Mouse (Mus musculus) liver, embryonic 18 days (tissue): ENCODE data around the gene Rbm7. TPM values are rescaled to one million over a fixed set of nuclear protein-coding genes. Genes with fewer than 3 reads are reported as not detected.

Experiments used
- polyA plus RNA-seq: library from polyadenylated mRNA; depleted of rRNA; stranded (reverse); fragments of >200 nt; gene quantifications from 2 replicates; pipeline ENCODE4 v1.2.3, GENCODE M21; 2012; rRNA removed

The Rbm7 gene
- polyA plus RNA-seq = 22.1 and 22.9 TPM in 2 replicates

DNA sequence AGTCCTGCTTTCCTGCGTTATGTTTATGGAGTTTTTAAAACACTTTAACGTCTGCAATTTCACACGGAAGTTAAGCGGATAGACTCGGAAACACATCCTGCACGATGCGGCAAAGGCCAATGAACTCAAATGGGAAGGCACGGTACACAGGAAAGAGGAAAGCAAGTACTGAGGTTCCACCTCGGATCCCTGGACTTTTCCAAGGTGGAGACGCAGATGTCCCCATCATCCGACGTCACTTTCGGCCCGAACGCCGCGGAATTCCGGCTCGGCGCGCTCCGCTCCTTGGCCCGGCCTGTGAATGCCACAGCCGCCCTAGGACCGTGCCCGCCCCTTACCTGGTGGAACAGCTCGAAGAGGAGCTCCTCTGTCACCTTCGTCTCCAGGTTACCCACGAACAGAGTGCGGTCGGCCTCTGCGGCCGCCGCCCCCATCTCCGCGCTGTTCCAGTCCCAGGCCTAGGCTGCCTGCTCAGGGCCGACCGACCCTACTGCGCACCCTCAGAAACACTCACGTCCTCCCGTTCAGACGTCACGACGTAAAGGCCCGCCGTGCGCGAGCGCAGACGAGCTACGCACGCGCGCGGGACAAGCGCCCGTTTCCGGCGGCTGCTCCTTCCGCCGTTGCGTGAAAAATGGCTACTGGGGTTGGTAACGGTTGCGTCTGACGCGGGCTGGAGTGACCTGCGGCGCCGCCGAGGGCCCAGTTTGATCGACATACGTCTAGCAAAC lies at the start of gene Rbm7, which contains the start of gene Gm5617:
Gene Rbm7 (minus strand): TSS at position 483 of the 731 bp plus-strand sequence.
Gene Gm5617 (plus strand): TSS at position 626 of the 731 bp plus-strand sequence.

GRCm38 (mm10) chr9:48480411-48481213 lies 14.5 kb downstream of the Rbm7 start, which contains the start of gene Rexo2:
Gene Rexo2 (minus strand): TSS chr9:48480623.

Other genes with a start within 250 kb of the Rbm7 start
- 43.7 and 49.0 TPM in 2 replicates for gene Nxpe2, start 141.8 kb downstream of the Rbm7 start, polyA plus RNA-seq
- gene Rexo2, start 14.7 kb downstream of the Rbm7 start, polyA plus RNA-seq = 41.0 and 46.6 TPM in 2 replicates
- 21.3 and 24.2 TPM in 2 replicates for gene Gm5617, start 143 bp upstream of the Rbm7 start, polyA plus RNA-seq
- gene Nnmt, start 109.9 kb upstream of the Rbm7 start, polyA plus RNA-seq = 0.25 and 0.29 TPM in 2 replicates